Mouse (Mus musculus) C2C12 (cell line): Measurements from ENCODE around the gene Coro6.

ENCODE experiments used
- CTCF ChIP-seq: IDR thresholded peaks from one replicate; pipeline ENCODE4 v1.5.1; 2011; ENCODE audit not compliant: control insufficient read depth, insufficient read depth, insufficient read length
- MYOD1 ChIP-seq: IDR thresholded peaks from one replicate; pipeline ENCODE4 v1.6.1; 2011; ENCODE audit warnings: low read depth; ENCODE audit not compliant: control insufficient read depth, insufficient read length

DNA sequence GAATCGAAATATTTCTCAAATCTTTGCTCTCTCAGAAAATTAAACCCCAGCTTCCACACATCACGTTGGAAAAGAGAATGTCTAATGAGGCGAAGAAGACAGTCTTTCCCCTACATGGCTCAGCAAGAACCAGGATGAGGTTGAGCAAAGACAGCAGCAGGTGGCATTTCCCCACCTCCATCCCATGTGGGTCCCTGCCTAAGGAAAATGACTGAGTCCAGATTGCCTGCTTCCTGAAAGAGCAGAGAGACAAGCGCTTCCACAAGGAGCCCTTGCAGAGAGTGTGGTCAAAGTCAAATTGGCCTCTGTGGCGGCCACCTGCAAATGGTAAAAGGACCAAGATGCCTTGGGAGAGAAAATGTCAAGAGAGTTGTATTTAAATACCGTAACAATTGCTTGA is 28.2 kb downstream of the Coro6 start:
- TF ChIP-seq CTCF, result no peak
- TF ChIP-seq MYOD1, result peak; percentile 12
